Mouse (Mus musculus) MEL (cell line): ENCODE measurements around the gene Tnrc6c. TPM values are rescaled to one million over a fixed set of nuclear protein-coding genes. Genes with fewer than 3 reads are reported as not detected.

Experiments used
- DNase-seq: peaks from one replicate; pipeline ENCODE4 v3.0.0; 2011; ENCODE audit warnings: low read depth, low spot score
- H3K27ac ChIP-seq: 2 replicates; pipeline ENCODE4 v1.5.1; 2012; ENCODE audit warnings: low read depth, mild to moderate bottlenecking, control low read depth, low read length, moderate library complexity; ENCODE audit not compliant: control insufficient read depth
- H3K27me3 ChIP-seq, 2 experiments: fragments of 150-350 bp in 1 of 2; sonication (generic) in 1 of 2; 2 replicates each; pipeline ENCODE4 v1.6.1; 2012; ENCODE audit warnings: low read length in 2 of 2, mild to moderate bottlenecking in 2 of 2, improper control_type of control experiment in 1 of 2, moderate library complexity in 1 of 2; ENCODE audit not compliant: insufficient read depth in 2 of 2, control insufficient read depth in 1 of 2
- H3K36me3 ChIP-seq, 2 experiments: 2 replicates each; pipeline ENCODE4 v1.6.1; 2012 to 2014; ENCODE audit warnings: low read length in 2 of 2, improper control_type of control experiment in 1 of 2, inconsistent platforms in 1 of 2, mild to moderate bottlenecking in 1 of 2; ENCODE audit not compliant: insufficient read depth in 2 of 2, control insufficient read depth in 1 of 2
- H3K4me1 ChIP-seq, 2 experiments: fragments of 150-350 bp in 1 of 2; sonication (generic) in 1 of 2; 2 replicates each; pipeline ENCODE4 v1.6.1; 2012; ENCODE audit warnings: low read length in 2 of 2, improper control_type of control experiment in 1 of 2, mild to moderate bottlenecking in 1 of 2; ENCODE audit not compliant: insufficient read depth in 2 of 2, control insufficient read depth in 1 of 2
- H3K4me3 ChIP-seq, 2 experiments: fragments of 150-350 bp in 1 of 2; sonication (generic) in 1 of 2; 2 replicates each; pipeline ENCODE4 v1.5.1; 2012; ENCODE audit warnings: low read depth in 2 of 2, low read length in 2 of 2, mild to moderate bottlenecking in 2 of 2, moderate library complexity in 2 of 2, control low read depth in 1 of 2, improper control_type of control experiment in 1 of 2; ENCODE audit not compliant: control insufficient read depth in 1 of 2, insufficient read depth in 1 of 2
- H3K79me2 ChIP-seq: 2 replicates; pipeline ENCODE4 v1.6.1; 2012; ENCODE audit warnings: mild to moderate bottlenecking, low read length, moderate library complexity; ENCODE audit not compliant: control insufficient read depth, poor library complexity, insufficient read depth
- H3K9ac ChIP-seq: 2 replicates; pipeline ENCODE4 v1.6.1; 2012; ENCODE audit warnings: low read depth, mild to moderate bottlenecking, control low read depth, low read length, moderate library complexity; ENCODE audit not compliant: control insufficient read depth, poor library complexity, severe bottlenecking
- H3K9me3 ChIP-seq: fragments of 150-350 bp; sonication (generic); replicated peaks from 2 replicates; pipeline ENCODE4 v1.6.1; 2012; ENCODE audit warnings: mild to moderate bottlenecking, low read length, improper control_type of control experiment, moderate library complexity; ENCODE audit not compliant: insufficient read depth
- CHD1 ChIP-seq: IDR thresholded peaks from 2 replicates; pipeline ENCODE4 v1.6.1; 2012; ENCODE audit warnings: low read depth, mild to moderate bottlenecking, inconsistent platforms, low read length, improper control_type of control experiment
- CHD2 ChIP-seq: IDR thresholded peaks from 2 replicates; pipeline ENCODE4 v1.6.1; 2011; ENCODE audit warnings: low read length, improper control_type of control experiment
- E2F4 ChIP-seq: IDR thresholded peaks from 2 replicates; pipeline ENCODE4 v1.6.1; 2011; ENCODE audit warnings: low read depth, low read length, improper control_type of control experiment, borderline replicate concordance
- ELF1 ChIP-seq: IDR thresholded peaks from 2 replicates; pipeline ENCODE4 v1.6.1; 2014; ENCODE audit warnings: low read depth, mild to moderate bottlenecking, inconsistent platforms, low read length, improper control_type of control experiment, moderate library complexity
- EP300 ChIP-seq, 2 experiments: IDR thresholded peaks; 2 replicates each; pipeline ENCODE4 v1.6.1; 2011; ENCODE audit warnings: improper control_type of control experiment in 2 of 2, low read length in 2 of 2, low read depth in 1 of 2, mild to moderate bottlenecking in 1 of 2
- ETS1 ChIP-seq: IDR thresholded peaks from 2 replicates; pipeline ENCODE4 v1.6.1; 2012; ENCODE audit warnings: low read depth, mild to moderate bottlenecking, inconsistent platforms, low read length, improper control_type of control experiment, moderate library complexity
- GATA1 ChIP-seq: IDR thresholded peaks from 2 replicates; pipeline ENCODE4 v1.6.1; 2011; ENCODE audit warnings: low read depth, low read length, improper control_type of control experiment
- HCFC1 ChIP-seq: IDR thresholded peaks from 2 replicates; pipeline ENCODE4 v1.6.1; 2012; ENCODE audit warnings: low read depth, mild to moderate bottlenecking, inconsistent platforms, low read length, improper control_type of control experiment, moderate library complexity
- JUND ChIP-seq: IDR thresholded peaks from 2 replicates; pipeline ENCODE4 v1.6.1; 2011; ENCODE audit warnings: low read depth, mild to moderate bottlenecking, improper control_type of control experiment, low read length
- KAT2A ChIP-seq: conservative IDR thresholded peaks from 2 replicates; pipeline ENCODE4 v1.6.1; 2012; ENCODE audit warnings: low read depth, low read length, improper control_type of control experiment, inconsistent platforms
- MAFK ChIP-seq: IDR thresholded peaks from 2 replicates; pipeline ENCODE4 v1.6.1; 2011; ENCODE audit warnings: low read depth, mild to moderate bottlenecking, low read length, improper control_type of control experiment, borderline replicate concordance
- MYB ChIP-seq: IDR thresholded peaks from 2 replicates; pipeline ENCODE4 v1.6.1; 2011; ENCODE audit warnings: mild to moderate bottlenecking, low read depth, low read length, improper control_type of control experiment
- NRF1 ChIP-seq: IDR thresholded peaks from 2 replicates; pipeline ENCODE4 v1.6.1; 2014; ENCODE audit warnings: low read depth, mild to moderate bottlenecking, inconsistent platforms, low read length, improper control_type of control experiment, moderate library complexity; ENCODE audit not compliant: poor library complexity, insufficient read depth, severe bottlenecking
- RAD21 ChIP-seq: IDR thresholded peaks from 2 replicates; pipeline ENCODE4 v1.6.1; 2011; ENCODE audit warnings: mild to moderate bottlenecking, low read depth, low read length, improper control_type of control experiment
- SIN3A ChIP-seq: IDR thresholded peaks from 2 replicates; pipeline ENCODE4 v1.6.1; 2012; ENCODE audit warnings: low read length, improper control_type of control experiment, inconsistent platforms
- SMC3 ChIP-seq: IDR thresholded peaks from 2 replicates; pipeline ENCODE4 v1.6.1; 2011; ENCODE audit warnings: low read depth, low read length, improper control_type of control experiment
- TAL1 ChIP-seq: IDR thresholded peaks from 2 replicates; pipeline ENCODE4 v1.6.1; 2012; ENCODE audit warnings: mild to moderate bottlenecking, inconsistent platforms, low read length, moderate library complexity, mixed read lengths
- TBP ChIP-seq: IDR thresholded peaks from 2 replicates; pipeline ENCODE4 v1.8.0; 2011; ENCODE audit warnings: low read depth, low read length, improper control_type of control experiment
- UBTF ChIP-seq: IDR thresholded peaks from 2 replicates; pipeline ENCODE4 v1.6.1; 2012; ENCODE audit warnings: low read depth, mild to moderate bottlenecking, inconsistent platforms, low read length, improper control_type of control experiment, moderate library complexity, borderline replicate concordance; ENCODE audit not compliant: insufficient read depth
- USF1 ChIP-seq: IDR thresholded peaks from 2 replicates; pipeline ENCODE4 v1.6.1; 2014; ENCODE audit warnings: low read depth, mild to moderate bottlenecking, inconsistent platforms, low read length, improper control_type of control experiment, moderate library complexity
- USF2 ChIP-seq, 2 experiments: IDR thresholded peaks; 2 replicates each; pipeline ENCODE4 v1.6.1; 2011 to 2012; ENCODE audit warnings: improper control_type of control experiment in 2 of 2, low read length in 2 of 2, borderline replicate concordance in 1 of 2, inconsistent platforms in 1 of 2, low read depth in 1 of 2, mild to moderate bottlenecking in 1 of 2; ENCODE audit not compliant: insufficient read depth in 1 of 2
- ZKSCAN1 ChIP-seq: IDR thresholded peaks from 2 replicates; pipeline ENCODE4 v1.6.1; 2012; ENCODE audit warnings: low read depth, mild to moderate bottlenecking, inconsistent platforms, low read length, improper control_type of control experiment, moderate library complexity
- ZNF384 ChIP-seq: IDR thresholded peaks from 2 replicates; pipeline ENCODE4 v1.6.1; 2012; ENCODE audit warnings: low read depth, mild to moderate bottlenecking, inconsistent platforms, low read length, improper control_type of control experiment
- polyA plus RNA-seq, 2 experiments: library from polyadenylated mRNA; stranded (reverse) in 1 of 2; unstranded in 1 of 2; fragments of >175 nt in 1 of 2; fragments of >200 nt in 1 of 2; gene quantifications; 2 replicates each; pipeline versions ENCODE4 v1.2.1 to v1.2.4; 2012; ENCODE audit warnings: low replicate concordance in 2 of 2, low read depth in 1 of 2; ENCODE audit not compliant: insufficient read length in 2 of 2, insufficient read depth in 1 of 2, missing spikeins in 1 of 2
- total RNA-seq: library from RNA; depleted of rRNA; stranded (reverse); fragments of 300-350 nt; gene quantifications from 2 replicates; pipeline ENCODE4 v1.2.3, GENCODE M21; 2012

The Tnrc6c gene
- total and polyA plus RNA-seq, 3 experiments, result 16.0 to 19.1 TPM; not detected in 1

DNA sequence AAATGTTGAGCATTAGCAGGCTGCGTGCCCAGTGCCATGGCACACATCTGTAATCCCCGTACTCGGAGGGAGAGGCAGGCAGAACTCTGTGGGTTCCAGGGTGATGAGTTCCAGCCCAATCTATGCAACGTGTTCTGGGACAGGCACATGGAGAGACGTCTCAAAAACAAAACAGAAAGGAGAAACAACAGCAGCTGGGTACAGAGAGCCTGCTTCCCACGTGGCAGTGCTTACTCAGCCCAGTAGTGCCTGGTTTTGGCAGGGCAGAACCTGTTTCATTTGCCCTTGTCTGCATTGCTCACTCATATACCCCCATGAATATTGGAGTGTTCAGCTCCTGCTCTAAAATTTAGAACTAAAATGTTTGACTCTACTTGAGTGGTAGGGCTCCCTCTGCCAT lies 97.5 kb downstream of the Tnrc6c start:
- no peak for DNase-seq
- no peak overlapping the region for H3K9ac ChIP-seq
- no peaks in the 10 kb centered on the region for H3K79me2 ChIP-seq
- no peaks in the 10 kb centered on the region for H3K27me3 ChIP-seq
- H3K9me3 ChIP-seq, result no peaks in the 10 kb centered on the region
- no peak overlapping the region for H3K4me3 ChIP-seq
- peaks cover 0 to 33% of the 10 kb centered on the region in 2 experiments; a peak in 2 of 4 replicates for H3K36me3 ChIP-seq
- no peaks in the 10 kb centered on the region for H3K4me1 ChIP-seq
- no peak for TF ChIP-seq EP300 (IDR thresholded peaks at IDR 0.05; ENCODE audit: low read depth in 1 of 2, low read length in 2 of 2)
- TF ChIP-seq MAFK, result no peak
- TF ChIP-seq CHD1, result no peak
- TF ChIP-seq SMC3, result no peak
- TF ChIP-seq USF1, result no peak
- no peak for TF ChIP-seq HCFC1
- TF ChIP-seq CHD2, result no peak
- TF ChIP-seq RAD21, result no peak
- no peak for TF ChIP-seq TBP
- no peak overlapping the region for H3K27ac ChIP-seq

DNA sequence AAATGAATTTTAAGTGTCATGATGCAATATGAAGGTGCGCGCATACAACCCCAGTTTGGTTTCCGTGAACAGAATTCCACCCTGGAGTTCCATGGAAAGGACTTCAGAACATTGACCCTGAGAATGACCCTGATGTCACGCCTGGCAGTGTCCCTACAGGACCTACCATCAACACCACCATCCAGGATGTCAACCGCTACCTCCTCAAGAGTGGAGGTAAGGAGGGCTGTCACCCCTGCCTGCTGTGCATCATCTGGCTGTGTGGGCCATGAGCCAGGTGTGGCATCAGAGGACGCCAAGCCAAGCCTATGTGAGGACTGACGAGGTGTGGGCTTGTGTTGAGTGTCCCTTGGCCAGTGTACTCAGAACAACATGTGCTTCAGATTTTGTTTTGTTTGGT lies 101.8 kb downstream of the Tnrc6c start:
- TF ChIP-seq E2F4 (no peak), KAT2A (no peak), UBTF (no peak), NRF1 (no peak), CHD1 (no peak), CHD2 (no peak), RAD21 (no peak), MAFK (no peak), USF2 (IDR thresholded peaks at IDR 0.05; ENCODE audit: borderline replicate concordance in 1 of 2, insufficient read depth in 1 of 2, low read depth in 1 of 2, low read length in 2 of 2) (no peak), ZKSCAN1 (no peak), TAL1 (no peak), GATA1 (no peak), TBP (no peak), JUND (no peak), ELF1 (no peak), SIN3A (no peak), ETS1 (no peak), MYB (no peak), ZNF384 (no peak), USF1 (no peak)
- Histone ChIP-seq H3K4me1 (no peaks in the 10 kb centered on the region), H3K9me3 (no peaks in the 10 kb centered on the region), H3K27ac (no peak overlapping the region), H3K4me3 (no peak overlapping the region), H3K36me3 (peaks cover 0 to 14% of the 10 kb centered on the region in 2 experiments; a peak in 2 of 4 replicates), H3K9ac (no peak overlapping the region), H3K27me3 (no peaks in the 10 kb centered on the region), H3K79me2 (no peaks in the 10 kb centered on the region)
- no peak for DNase-seq
